Mouse (Mus musculus) heart, postnatal 0 days (tissue): ENCODE measurements at regions not wholly inside any gene's neighbourhood (a gene's known extent, or its start where the extent isn't known, plus 50 kb on each side); places are given as distances from the start of the nearest gene placed in this dataset.

Experiments
- ATAC-seq: fragments of 200-750 bp; cut with Nextera tagmentation; 2 replicates; pipeline ENCODE4 v1.8.0; 2017; ENCODE audit warnings: low read depth, moderate number of reproducible peaks, moderate library complexity; ENCODE audit not compliant: insufficient read depth
- DNase-seq: peaks from one replicate; pipeline ENCODE4 v3.0.0-alpha.2; 2016; ENCODE audit warnings: low spot score
- H3K27ac ChIP-seq: fragments of 300-500 bp; sonication (generic); 2 replicates; pipeline ENCODE4 v1.5.1; 2014; ENCODE audit warnings: low read depth, mild to moderate bottlenecking
- H3K27me3 ChIP-seq: fragments of 300-500 bp; sonication (generic); 2 replicates; pipeline ENCODE4 v1.6.1; 2014; ENCODE audit warnings: low read length, mixed read lengths; ENCODE audit not compliant: control insufficient read depth, insufficient read depth
- H3K36me3 ChIP-seq: fragments of 300-500 bp; sonication (generic); replicated peaks from 2 replicates; pipeline ENCODE4 v1.6.1; 2014; ENCODE audit warnings: low read length, mixed read lengths; ENCODE audit not compliant: control insufficient read depth, insufficient read depth
- H3K4me1 ChIP-seq: fragments of 300-500 bp; sonication (generic); 2 replicates; pipeline ENCODE4 v1.6.1; 2014; ENCODE audit warnings: antibody characterized with exemption; ENCODE audit not compliant: control insufficient read depth, insufficient read depth
- H3K4me2 ChIP-seq: fragments of 300-500 bp; sonication (generic); 2 replicates; pipeline ENCODE4 v1.6.1; 2014; ENCODE audit warnings: low read depth, mild to moderate bottlenecking, low read length, moderate library complexity
- H3K4me3 ChIP-seq: fragments of 300-500 bp; sonication (generic); 2 replicates; pipeline ENCODE4 v1.5.1; 2014; ENCODE audit warnings: low read depth, low read length
- H3K9ac ChIP-seq: fragments of 300-500 bp; sonication (generic); replicated peaks from 2 replicates; pipeline ENCODE4 v1.6.1; 2014; ENCODE audit warnings: low read depth, low read length, mixed read lengths
- H3K9me3 ChIP-seq: fragments of 300-500 bp; sonication (generic); replicated peaks from 2 replicates; pipeline ENCODE4 v1.6.1; 2016; ENCODE audit warnings: low read length; ENCODE audit not compliant: control insufficient read depth
- CTCF ChIP-seq: IDR thresholded peaks from 2 replicates; pipeline ENCODE4 v1.5.1; 2016; ENCODE audit warnings: antibody characterized with exemption, control low read depth, low read depth
- EP300 ChIP-seq: IDR thresholded peaks from 2 replicates; pipeline ENCODE4 v1.6.1; 2016; ENCODE audit warnings: antibody characterized with exemption, low read depth
- WGBS: fragments of 180-500 bp; shearing (Covaris S2); extraction: QIAGEN DNeasy Blood & Tissue Kit; methylation state at CpG from one replicate; pipeline ENCODE4 v1.1.7; 2014; 5-methylcytosine and 5-hydroxymethylcytosine counted together

DNA sequence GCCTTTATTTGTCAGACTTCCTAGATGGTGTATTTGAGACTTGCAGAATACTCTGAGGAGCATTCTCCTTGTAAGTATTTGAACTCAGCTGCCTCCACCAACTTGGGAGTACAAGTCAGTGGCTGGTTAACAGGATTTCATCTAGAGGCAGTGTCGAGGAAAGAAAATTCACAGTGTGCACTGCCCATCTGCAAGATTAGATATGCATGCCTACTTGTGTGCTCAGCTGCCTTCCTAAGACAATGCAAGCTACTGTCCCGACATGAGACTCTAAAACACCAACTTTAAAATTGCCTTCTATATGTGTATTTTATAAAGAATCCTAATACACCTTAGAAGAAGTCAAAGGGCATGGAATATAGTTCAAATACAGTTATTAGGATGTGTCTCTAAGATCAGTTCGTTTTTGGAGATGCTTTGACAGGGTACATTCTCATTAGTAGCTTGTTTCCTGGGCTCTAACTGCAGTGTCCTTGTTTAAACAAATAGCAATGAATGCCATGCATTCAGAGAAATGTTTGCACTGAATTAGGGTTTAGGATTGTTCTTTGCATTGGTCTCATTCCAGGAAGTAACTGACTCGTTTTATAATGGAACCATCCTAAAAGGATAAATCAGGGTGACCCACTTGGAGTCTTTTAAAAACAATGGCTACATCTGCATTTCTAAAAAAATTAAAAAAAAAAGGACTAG lies 2687.1 kb upstream of the Gm7489 start:
- DNase-seq (no peak), ATAC-seq (no peak)
- no peak overlapping the region for H3K4me2 ChIP-seq
- H3K36me3 ChIP-seq: no peaks in the 10 kb centered on the region
- WGBS: 25% methylated on average over 4 of the region's 4 CpGs
- no peak overlapping the region for H3K27ac ChIP-seq
- H3K9ac ChIP-seq: no peak overlapping the region
- TF ChIP-seq EP300 (no peak), CTCF (no peak)
- H3K27me3 ChIP-seq: no peaks in the 10 kb centered on the region
- no peaks in the 10 kb centered on the region for H3K4me1 ChIP-seq
- no peaks in the 10 kb centered on the region for H3K9me3 ChIP-seq
- no peak overlapping the region for H3K4me3 ChIP-seq

- Histone ChIP-seq H3K27ac (no peak overlapping the region), H3K4me1 (no peaks in the 10 kb centered on the region), H3K36me3 (no peaks in the 10 kb centered on the region), H3K4me2 (no peak overlapping the region), H3K27me3 (no peaks in the 10 kb centered on the region), H3K9me3 (no peaks in the 10 kb centered on the region), H3K9ac (no peak overlapping the region), H3K4me3 (no peak overlapping the region)
- no peak for DNase-seq
- TF ChIP-seq EP300: no peak
- TF ChIP-seq CTCF: no peak
- WGBS: 73% methylated on average over 2 of the region's 2 CpGs
- ATAC-seq: no peak
These were observed 2681.4 kb upstream of the Gm7489 start for GRCm38 (mm10) chr15:51203351-51203750.

GRCm38 (mm10) chr15:51206050-51206449 lies 2678.7 kb upstream of the Gm7489 start:
- H3K4me3 ChIP-seq: no peak overlapping the region
- H3K4me2 ChIP-seq: no peak overlapping the region
- WGBS: 53% methylated on average over 3 of the region's 3 CpGs
- H3K27me3 ChIP-seq: no peaks in the 10 kb centered on the region
- ATAC-seq (no peak), DNase-seq (no peak)
- H3K36me3 ChIP-seq: no peaks in the 10 kb centered on the region
- no peaks in the 10 kb centered on the region for H3K9me3 ChIP-seq
- no peaks in the 10 kb centered on the region for H3K4me1 ChIP-seq
- no peak overlapping the region for H3K9ac ChIP-seq
- no peak overlapping the region for H3K27ac ChIP-seq
- no peak for TF ChIP-seq EP300
- no peak for TF ChIP-seq CTCF

DNA sequence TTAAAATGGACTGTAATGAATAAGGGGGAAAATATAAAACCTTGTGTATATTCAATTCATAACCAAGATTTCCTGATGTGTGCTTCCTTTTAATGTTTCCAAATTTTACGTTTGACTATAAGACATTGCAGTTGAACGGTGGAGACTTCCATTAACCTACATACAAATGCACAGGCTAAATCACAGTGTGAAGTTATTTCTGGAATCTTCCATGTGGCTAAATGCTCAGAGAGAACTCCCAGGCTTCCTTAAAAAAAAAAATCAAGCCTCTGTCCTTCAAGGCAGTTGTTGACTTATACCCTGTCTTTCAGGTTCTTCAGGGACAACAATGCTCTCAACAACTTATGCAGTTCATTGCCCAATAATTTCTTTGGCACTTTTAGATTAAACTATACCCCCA lies 2677.9 kb upstream of the Gm7489 start:
- Histone ChIP-seq H3K4me1 (no peaks in the 10 kb centered on the region), H3K27me3 (no peaks in the 10 kb centered on the region), H3K9ac (no peak overlapping the region), H3K4me2 (no peak overlapping the region), H3K27ac (no peak overlapping the region), H3K36me3 (no peaks in the 10 kb centered on the region), H3K9me3 (no peaks in the 10 kb centered on the region), H3K4me3 (no peak overlapping the region)
- WGBS: 64% methylated on average over 2 of the region's 2 CpGs
- no peak for TF ChIP-seq CTCF
- no peak for TF ChIP-seq EP300
- DNase-seq (no peak), ATAC-seq (no peak)

DNA sequence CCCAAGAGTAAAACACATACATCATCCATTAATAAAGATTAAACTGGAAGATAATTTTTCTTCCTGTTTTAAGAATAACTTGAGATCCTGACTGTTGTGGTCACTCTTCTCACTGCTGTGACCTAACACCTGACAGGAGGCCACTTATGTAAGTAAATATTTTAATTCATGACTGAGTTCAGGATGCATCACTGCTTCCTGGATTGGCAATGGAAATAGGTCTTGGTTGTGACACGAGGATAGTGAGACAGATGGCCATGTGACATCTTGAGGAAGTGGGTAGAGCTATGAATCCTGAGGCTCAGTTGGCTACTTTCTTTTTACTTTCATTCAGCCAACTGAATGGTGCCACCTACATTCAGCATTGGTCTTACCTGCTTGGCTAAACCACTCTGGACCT lies 2649.8 kb upstream of the Gm7489 start:
- Histone ChIP-seq H3K4me2 (no peak overlapping the region), H3K27me3 (no peaks in the 10 kb centered on the region), H3K27ac (no peak overlapping the region), H3K9me3 (no peaks in the 10 kb centered on the region), H3K9ac (no peak overlapping the region), H3K4me1 (no peaks in the 10 kb centered on the region), H3K36me3 (no peaks in the 10 kb centered on the region), H3K4me3 (no peak overlapping the region)
- 50% methylated on average over 1 of the region's 1 CpGs for WGBS
- DNase-seq (no peak), ATAC-seq (no peak)
- TF ChIP-seq EP300 (no peak), CTCF (no peak)

DNA sequence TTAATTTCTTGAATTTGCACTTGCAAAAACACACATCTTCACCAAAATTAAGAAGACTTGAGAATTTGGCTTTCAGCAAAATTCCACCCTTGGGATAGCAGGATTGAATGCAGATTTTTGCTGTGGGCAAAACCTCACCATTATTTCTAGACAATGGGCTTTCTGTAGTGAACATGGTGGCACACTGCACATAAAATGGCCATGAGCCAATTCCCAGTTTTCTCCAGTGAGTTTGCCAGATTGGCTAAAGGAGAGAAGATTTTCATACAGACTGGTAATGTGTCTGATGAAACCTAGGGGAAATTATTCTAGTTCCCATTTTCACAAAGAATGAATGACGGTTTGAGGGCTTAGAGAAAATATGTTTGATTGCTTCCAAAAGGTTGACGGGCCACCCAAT lies 2640.1 kb upstream of the Gm7489 start:
- no peak for TF ChIP-seq CTCF
- TF ChIP-seq EP300: no peak
- H3K27me3 ChIP-seq: no peaks in the 10 kb centered on the region
- ATAC-seq (no peak), DNase-seq (no peak)
- no peaks in the 10 kb centered on the region for H3K4me1 ChIP-seq
- no peak overlapping the region for H3K4me2 ChIP-seq
- H3K9ac ChIP-seq: no peak overlapping the region
- H3K4me3 ChIP-seq: no peak overlapping the region
- no peaks in the 10 kb centered on the region for H3K36me3 ChIP-seq
- WGBS: 92% methylated on average over 2 of the region's 2 CpGs
- H3K27ac ChIP-seq: no peak overlapping the region
- H3K9me3 ChIP-seq: no peaks in the 10 kb centered on the region
